Mouse (Mus musculus): ENCODE data around the gene Slc48a1.

The Slc48a1 gene

DNA sequence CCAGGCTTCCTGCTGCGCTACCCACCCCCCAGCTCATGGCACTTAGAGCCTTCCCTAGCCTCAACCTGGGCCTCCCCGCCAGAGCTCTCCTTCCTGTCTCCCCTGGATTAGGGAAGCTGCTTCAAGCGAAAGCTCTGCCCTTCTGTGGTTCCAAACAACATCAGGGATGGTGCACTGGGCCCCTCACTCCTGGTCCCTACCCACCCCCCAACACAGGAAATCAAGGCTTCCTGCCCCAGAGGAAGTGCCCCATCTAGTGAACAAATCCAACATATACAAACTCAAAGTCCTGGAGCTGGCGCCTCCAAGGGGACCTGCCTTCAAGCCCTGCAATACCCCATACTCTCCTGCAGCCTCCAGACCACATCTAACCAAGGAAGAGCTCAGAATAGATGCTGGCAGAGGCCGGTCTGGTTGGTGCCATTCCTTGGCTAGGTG is 50.6 kb downstream of the Slc48a1 start:
- peak; percentile 71 to 78 for DNase-seq

- DNase-seq, result no peak
Observed at GRCm38 (mm10) chr15:97829432-97829831, 51.1 kb downstream of the Slc48a1 start.

DNA sequence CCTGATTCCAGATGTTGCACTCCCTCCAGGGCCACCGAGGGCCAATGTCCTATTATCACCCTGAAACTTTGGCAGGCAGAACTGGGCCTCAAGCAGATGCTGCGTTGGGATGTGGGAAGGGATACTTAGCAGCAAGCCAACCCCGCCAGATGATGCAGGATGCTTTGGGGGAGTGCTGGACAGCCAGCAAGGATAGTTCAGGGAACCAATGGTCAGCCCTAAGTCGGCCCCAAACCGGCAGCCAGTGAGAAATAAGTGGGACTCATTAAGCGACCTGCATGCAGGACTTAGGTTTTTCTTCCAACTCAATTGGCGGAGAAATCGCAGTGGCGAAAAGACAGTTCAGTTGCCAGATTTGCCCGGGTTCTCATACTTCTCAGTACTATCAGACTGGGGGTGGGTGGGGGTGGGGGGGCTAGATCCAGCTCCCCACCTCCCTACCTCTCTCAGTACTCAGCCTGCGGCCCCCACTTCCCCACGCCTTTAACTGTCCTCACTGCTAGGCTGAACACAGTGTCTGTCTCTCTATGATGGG is 52.0 kb downstream of the Slc48a1 start:
- DNase-seq, result peak in 1 of 2 experiments; percentile 21

DNA sequence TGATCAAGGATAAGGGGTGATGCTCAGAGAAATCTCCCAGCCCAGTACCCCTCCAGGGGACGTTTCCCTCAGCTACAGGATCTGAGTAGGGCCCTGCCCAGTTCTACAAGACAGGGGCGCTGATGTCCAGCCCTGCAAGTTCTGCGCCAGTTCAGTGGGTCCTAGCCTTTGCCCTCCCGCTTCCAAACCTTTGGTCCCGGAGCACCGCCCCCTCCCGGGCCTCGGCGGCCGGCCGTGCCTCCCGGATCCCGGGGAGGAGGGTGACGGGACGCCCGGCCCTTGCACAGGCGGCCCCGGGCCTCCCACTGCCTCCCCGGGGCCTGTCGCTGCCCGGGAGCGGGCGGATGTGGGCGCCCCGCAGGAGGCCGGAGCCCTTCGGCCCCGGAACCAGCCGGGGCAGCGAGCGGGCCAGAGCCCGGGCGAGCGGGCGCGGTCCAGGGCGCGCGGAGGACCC is 52.5 kb downstream of the Slc48a1 start:
- DNase-seq, result peak; percentile 60 to 74

DNA sequence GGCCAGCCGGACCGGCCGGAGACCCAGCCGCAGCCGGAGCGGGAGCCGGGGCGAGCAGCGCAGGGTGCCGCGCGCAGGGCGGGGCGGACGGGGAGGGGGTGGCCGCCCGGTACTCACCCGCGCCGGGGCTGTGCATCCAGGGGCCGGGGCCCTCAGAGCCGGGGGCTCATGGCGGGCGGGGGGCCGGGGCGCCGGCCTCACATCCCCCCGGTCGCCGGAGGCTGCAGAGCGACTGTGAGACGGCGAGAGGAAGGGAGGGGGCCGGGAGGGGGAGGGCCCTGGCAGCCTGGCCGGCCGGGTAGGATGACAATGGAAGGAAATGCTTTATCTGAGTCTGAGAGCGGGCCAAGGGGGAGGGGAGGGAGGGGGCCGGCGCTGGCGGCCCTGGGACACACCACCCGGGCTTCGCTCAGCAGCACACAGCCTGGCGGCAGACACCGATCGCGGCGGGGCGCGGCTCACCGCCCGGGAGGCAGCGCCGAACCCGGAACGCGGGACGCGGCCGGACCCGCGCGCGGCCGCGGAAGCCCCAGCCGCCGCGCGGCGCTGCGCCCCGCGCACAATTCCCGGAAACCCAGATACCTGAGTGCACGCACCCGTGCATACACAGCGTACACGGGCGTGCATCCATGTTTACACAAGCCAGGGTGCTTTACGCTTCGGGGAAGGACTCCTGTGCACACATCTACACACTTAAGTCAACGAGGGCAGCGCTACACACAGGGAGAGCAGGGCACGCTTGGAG is 53.1 kb downstream of the Slc48a1 start:
- DNase-seq, result peak; percentile 74 to 82

DNA sequence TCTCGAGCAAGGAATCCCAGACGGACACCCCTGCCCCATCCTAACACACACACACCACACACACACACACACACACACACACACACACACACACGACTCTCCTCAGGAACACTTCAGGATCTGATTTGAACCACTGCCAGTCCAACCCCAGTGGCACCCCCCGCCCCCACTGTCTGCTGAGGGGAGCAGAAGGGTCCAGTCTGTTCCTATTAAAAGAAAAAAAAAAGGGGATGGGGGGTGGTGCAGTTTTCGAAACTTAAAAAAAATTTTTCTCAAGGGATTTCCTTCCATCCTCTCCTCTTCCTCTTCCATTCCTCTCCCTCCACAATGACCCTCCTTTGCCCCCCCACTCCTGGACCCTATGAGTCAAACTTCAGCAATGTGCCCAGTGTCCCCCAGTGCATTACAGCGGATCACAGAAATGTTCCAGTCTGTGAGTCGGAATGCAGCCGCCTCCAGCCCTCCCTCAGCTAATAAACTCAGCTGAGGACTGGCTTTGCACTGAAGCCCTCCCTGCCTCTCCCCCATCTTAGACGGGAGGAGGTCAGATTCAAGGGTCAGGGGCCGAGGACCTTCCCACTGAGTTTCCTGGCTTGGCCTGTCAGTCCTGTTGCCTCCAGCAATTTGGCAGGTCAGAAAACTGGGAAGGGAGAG is 53.8 kb downstream of the Slc48a1 start:
- DNase-seq, result peak; percentile 65 to 78

- DNase-seq, result no peak
Observed at GRCm38 (mm10) chr15:97832764-97833479, 54.6 kb downstream of the Slc48a1 start.

GRCm38 (mm10) chr15:97836153-97836893 is 58.0 kb downstream of the Slc48a1 start:
- no peak for DNase-seq

DNA sequence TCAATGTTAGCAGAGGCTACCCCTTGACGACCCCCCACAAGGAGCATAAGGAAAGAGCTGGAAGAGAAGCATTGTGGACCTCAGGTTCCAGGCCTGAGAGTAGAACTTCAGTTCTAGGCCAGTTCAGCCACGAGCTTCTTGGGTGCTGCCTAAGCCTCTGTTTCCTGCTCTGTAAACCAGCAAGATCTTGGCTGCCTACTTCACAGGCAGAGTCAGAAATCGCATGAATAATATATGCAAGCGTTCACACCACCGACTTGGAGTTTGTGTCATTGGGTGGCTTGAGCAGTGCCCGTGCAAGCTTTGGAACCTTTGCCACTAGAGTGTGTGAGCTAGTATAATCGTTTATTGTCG is 58.6 kb downstream of the Slc48a1 start:
- DNase-seq, result no peak

DNA sequence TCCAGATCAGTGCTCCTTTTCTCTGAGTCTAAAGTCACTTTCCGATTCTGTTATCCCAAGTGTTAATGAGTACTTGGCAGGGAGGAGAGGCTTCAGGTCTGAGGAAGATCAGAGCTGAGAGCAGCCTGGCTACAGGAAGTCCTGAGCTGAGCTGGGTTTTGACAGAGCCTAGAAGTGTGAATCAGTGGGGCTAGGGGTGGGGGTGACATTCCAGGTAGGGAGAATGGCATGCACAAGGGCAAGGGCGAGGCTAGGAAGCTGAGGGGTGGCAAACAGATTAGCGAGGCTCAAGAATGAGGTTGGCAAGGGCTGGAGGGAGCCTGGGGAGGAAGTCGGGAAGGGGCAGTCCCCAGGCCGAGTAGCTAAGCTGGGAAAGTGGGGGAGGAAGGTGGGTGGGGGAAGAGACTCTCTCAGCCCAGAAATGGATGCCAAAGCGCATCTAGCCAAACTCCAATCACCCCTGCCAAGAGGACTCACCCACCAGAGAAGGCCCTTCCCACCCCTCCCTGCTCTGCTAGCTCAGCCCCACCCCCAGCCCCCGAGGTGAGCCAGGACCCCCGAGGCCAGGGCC is 59.3 kb downstream of the Slc48a1 start:
- peak; percentile 88 to 93 for DNase-seq

DNA sequence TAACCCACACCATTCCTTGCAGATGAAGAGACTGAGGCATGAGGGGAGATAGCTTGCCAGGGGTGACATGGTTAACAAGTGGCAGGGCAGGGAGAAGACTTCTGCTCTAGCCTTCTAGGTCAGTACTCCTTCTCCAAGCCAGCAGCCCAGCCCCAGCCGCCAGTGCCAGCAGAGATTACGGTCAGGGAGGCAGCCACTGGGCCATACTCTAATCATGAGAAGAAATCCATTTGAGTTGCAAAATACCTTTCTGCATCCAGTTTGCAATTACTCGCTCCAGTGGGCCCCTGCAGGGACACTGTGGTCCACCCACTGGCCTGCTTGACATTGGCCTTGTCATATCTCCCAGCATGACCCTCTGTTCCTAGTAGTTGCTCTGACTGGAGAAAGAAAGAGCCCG is 60.1 kb downstream of the Slc48a1 start:
- peak; percentile 33 to 42 for DNase-seq

DNA sequence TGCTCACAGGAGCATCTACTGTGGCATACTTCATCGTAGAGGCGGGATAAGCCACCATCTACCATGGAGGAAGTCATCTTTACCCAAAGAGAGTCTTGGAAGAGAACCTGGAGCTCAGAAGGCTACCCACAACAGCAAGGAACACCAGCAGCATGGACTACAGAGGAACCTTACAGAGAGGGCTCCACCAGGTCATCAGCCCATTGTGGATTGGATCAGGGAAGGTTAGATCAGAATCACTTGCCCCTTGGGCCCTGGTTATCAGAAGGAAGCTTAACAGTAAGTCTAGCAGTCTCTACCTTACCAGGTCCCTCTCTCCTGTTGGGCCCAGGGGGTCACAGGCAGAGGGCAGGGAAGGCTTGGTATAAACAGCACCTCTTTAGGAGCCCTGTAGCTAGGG is 60.7 kb downstream of the Slc48a1 start:
- no peak for DNase-seq

GRCm38 (mm10) chr15:97839473-97839872 is 61.2 kb downstream of the Slc48a1 start:
- DNase-seq, result peak in 1 of 2 experiments; percentile 43

DNA sequence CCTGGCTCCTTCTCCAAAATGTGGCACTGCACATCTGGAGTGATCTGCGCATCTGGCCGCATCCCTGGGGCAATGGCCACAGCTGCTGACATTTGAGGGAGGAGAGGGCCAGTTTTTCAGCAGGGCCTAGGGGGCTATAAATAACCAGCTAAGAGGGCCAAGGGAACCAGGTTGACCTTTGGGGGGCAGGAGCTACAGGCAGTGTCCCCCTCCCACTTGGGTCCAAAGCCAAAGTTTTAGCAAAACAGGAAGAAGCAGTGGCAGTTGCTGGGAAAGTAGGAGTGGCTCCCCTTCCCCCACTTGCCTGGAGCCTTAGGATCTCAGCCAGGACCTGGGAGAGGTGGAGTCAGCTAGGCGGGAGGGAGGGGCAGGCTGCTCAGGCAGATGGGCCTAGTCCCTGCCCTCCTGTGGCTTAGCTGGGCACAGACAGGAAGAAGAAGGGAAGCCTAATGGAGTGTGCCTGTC is 61.7 kb downstream of the Slc48a1 start:
- DNase-seq, result peak; percentile 90 to 94

DNA sequence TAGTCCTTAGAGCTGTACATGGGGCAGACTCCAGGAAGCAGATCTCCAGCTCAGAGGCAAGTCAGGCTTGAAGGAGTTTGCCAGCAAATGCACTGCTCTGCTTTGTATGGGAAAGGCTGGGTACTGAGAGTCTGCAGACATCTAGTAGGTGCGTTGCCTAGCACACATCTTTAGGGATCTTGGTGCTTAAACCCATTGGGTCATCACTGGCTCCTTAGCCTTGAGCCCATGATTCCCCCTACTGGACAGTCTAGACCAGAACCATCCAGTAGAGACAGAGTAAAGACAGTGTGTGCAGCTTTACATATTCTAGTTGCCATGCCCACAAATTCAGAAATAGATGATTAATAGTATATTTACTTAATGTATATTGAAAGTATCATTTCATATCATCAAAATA is 62.5 kb downstream of the Slc48a1 start:
- DNase-seq, result peak in 1 of 2 experiments; percentile 34

DNA sequence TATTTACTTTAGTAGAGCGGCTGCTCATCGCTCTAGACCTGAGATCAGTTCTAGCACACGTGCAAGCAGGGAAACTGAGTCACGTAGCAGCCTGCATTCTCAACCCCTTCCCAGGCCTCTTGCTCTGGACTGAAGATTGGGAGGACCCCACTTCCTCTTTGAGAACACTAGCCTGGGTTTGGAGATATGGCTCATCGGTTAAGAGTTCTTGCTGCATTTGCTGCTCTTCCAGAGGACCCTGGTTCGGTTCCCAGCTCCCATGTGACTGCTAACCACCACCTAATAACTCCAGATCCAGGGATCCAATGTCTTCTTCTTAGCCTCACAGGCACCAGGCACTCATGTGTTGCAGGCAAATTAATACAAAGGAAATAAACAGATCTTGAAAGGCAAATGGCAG is 63.1 kb downstream of the Slc48a1 start:
- no peak for DNase-seq

GRCm38 (mm10) chr15:97842058-97842457 is 63.7 kb downstream of the Slc48a1 start:
- DNase-seq, result no peak
